ENCODE assay signal across 8 mouse cellular contexts in the genomic region with DNA sequence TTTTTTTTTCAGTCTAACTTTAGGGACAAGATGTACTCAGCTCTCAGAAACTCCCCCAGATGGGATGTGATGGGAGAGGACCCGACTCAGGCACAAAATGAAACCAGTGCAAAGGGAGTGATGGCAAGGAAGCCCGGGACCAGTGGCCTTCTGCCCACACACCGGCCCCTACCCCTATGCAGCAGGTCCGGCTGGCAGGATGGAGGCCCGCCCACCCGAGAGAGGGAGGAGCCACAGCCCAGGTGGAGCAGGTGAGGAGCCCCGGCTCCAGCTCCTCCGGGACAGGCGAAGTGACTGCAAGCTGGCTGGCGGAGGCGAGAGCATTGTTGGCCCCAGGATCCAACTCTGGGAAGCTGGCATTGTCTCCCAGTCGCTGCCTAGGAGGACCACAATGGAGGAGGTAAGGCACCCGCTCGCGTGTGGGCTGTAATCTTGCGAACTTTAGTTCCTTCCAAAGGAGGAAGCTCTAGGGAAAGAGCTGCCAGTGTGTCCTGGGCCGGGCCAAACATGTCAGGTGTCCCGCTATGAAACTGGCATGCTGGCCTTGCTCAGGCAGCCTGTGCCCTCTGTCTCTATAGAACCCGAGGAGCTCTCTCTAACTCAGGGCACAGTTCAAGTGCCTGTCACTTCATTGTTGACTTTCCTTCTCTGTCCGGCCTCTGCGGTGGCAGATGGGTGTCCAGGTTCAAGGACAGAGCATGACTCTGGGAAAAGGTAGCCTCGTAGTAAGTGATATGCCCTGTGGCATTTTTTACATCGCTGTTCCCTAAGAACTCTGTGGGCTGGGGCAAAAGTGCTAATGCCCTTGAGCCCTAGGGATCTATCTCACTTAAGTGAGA. TPM values are rescaled to one million over a fixed set of nuclear protein-coding genes. Genes with fewer than 3 reads are reported as not detected.
DNase-seq lines count a peak whose midpoint lies in the region; ATAC-seq and TF ChIP-seq lines count a peak whose summit lies in the region.

Fyb2 (plus strand) TSS at position 166 of the 839 bp plus-strand sequence.

- H3K4me1 ChIP-seq in forebrain, embryonic 13.5 days: peaks cover 5% of the 10 kb centered on the region
- H3K4me1 ChIP-seq in midbrain, embryonic 11.5 days (ENCODE audit: control insufficient read depth, insufficient read depth, low read length): peaks cover 3% of the 10 kb centered on the region; the same call in 1 of the 2 replicates

- H3K4me2 ChIP-seq in forebrain, embryonic 13.5 days: peak within 1 kb of the TSS; percentile 50
- H3K4me2 ChIP-seq in midbrain, embryonic 11.5 days: peak within 1 kb of the TSS; percentile 29; the same call in 1 of the 2 replicates

- no peaks in the 10 kb centered on the region for H3K9me3 ChIP-seq in forebrain, embryonic 13.5 days (replicated peaks)
- no peaks in the 10 kb centered on the region for H3K9me3 ChIP-seq in midbrain, embryonic 11.5 days (ENCODE audit: control insufficient read depth, low read length)

- peak within 1 kb of the TSS; percentile 44; the same call in 1 of the 2 replicates for H3K4me3 ChIP-seq in layer of hippocampus, adult 2 months
- H3K4me3 ChIP-seq in forebrain, embryonic 13.5 days: peak within 1 kb of the TSS; percentile 13; the same call in 1 of the 2 replicates
- H3K4me3 ChIP-seq in midbrain, embryonic 11.5 days (ENCODE audit: low read depth, low read length): no peak within 1 kb of the TSS

- ATAC-seq in forebrain, embryonic 13.5 days: no peak
- 0 out of 2 replicates have a peak, but pooled peaks have one; percentile 7 for ATAC-seq in midbrain, embryonic 11.5 days (ENCODE audit: low FRiP score)

- WGBS in forebrain, embryonic 13.5 days: 16% methylated on average over 23 of the region's 23 CpGs
- WGBS in midbrain, embryonic 11.5 days: 21% methylated on average over 23 of the region's 23 CpGs

- H3K27me3 ChIP-seq in forebrain, embryonic 13.5 days: no peaks in the 10 kb centered on the region; the same call in 1 of the 2 replicates
- no peaks in the 10 kb centered on the region; the same call in 1 of the 2 replicates for H3K27me3 ChIP-seq in midbrain, embryonic 11.5 days (ENCODE audit: control insufficient read depth, insufficient read depth, low read length)

- no peak for TF ChIP-seq CTCF in layer of hippocampus, adult 2 months (conservative IDR thresholded peaks at IDR 0.05)

- H3K36me3 ChIP-seq in forebrain, embryonic 13.5 days (ENCODE audit: poor library complexity, severe bottlenecking): no peaks in the 10 kb centered on the region
- no peaks in the 10 kb centered on the region for H3K36me3 ChIP-seq in midbrain, embryonic 11.5 days (ENCODE audit: control insufficient read depth, insufficient read depth, low read length)

- no peak within 1 kb of the TSS for H3K27ac ChIP-seq in layer of hippocampus, adult 2 months
- H3K27ac ChIP-seq in forebrain, embryonic 13.5 days: no peak within 1 kb of the TSS
- H3K27ac ChIP-seq in midbrain, embryonic 11.5 days (ENCODE audit: low read depth, low read length): no peak within 1 kb of the TSS

- DNase-seq in layer of hippocampus, adult 2 months (ENCODE audit: low spot score in 2 of 2): no peak
- DNase-seq in layer of hippocampus, adult 9-11 months: no peak
- peak; percentile 35 for DNase-seq in kidney, postnatal 14 days
- no peak for DNase-seq in midbrain, embryonic 11.5 days (ENCODE audit: low spot score, missing footprints)
- DNase-seq in layer of hippocampus, adult 18-20 months (ENCODE audit: low spot score in 2 of 2): no peak
- DNase-seq in right cerebral cortex, postnatal 14 days: no peak
- no peak for DNase-seq in gastrocnemius, adult 8-10 months (ENCODE audit: low spot score in 2 of 2)

- H3K9ac ChIP-seq in forebrain, embryonic 13.5 days: peak within 1 kb of the TSS; percentile 4; the same call in 1 of the 2 replicates
- H3K9ac ChIP-seq in midbrain, embryonic 11.5 days (ENCODE audit: low read length): no peak within 1 kb of the TSS

RNA-seq across cellular contexts. Expression of gene Fyb2, which starts in this region (rescaled TPM):
- total RNA-seq in layer of hippocampus, adult 2 months (2021): 1 to 10 TPM; 2.0 to 2.4 TPM
- polyA plus RNA-seq in forebrain, embryonic 13.5 days (2015; fragmentation: Nextera tagmentation; extraction: Ambion mirVana): 0.09 and 0.12 TPM in 2 replicates
- polyA plus RNA-seq in midbrain, embryonic 11.5 days (2014; fragmentation: Nextera tagmentation; extraction: Ambion mirVana): 0.07 TPM in 1 of 2 replicates, not detected in the other
- 1 to 10 TPM; 2.6 TPM for total RNA-seq in layer of hippocampus, adult 18-20 months (2021)
- under 1 TPM in 3 of 4 experiments, not detected in 1; 0.08 to 0.16 (median 0.10) TPM for total RNA-seq in gastrocnemius, adult 8-10 months (2022)

Comparison
In these comparisons a context has a peak if more than half of its experiments do, and no peak if none do; other contexts are left out.
1. Peak in ATAC-seq and H3K4me2 ChIP-seq in midbrain, embryonic 11.5 days; RNA of the gene not detected or under 1 TPM.